8 mouse cellular contexts compared by ENCODE assay signal in genomic region chr11:36676446-36677284, GRCm38 (mm10).
DNase-seq lines count a peak whose midpoint lies in the region; ATAC-seq and TF ChIP-seq lines count a peak whose summit lies in the region.

No protein-coding gene starts in this region.

- H3K4me3 ChIP-seq in lung, embryonic 16.5 days (ENCODE audit: low read length), result 0 out of 2 replicates have a peak overlapping the region, but pooled peaks have one; percentile 35
- H3K4me3 ChIP-seq in lung, adult 2 months (replicated peaks; ENCODE audit: extremely low read depth, low read depth, low read length), result no peak overlapping the region
- H3K4me3 ChIP-seq in intestine, postnatal 0 days (ENCODE audit: low read depth, low read length), result peak overlapping the region; percentile 38; the same call in 1 of the 2 replicates
- H3K4me3 ChIP-seq in stomach, embryonic 15.5 days (replicated peaks), result peak overlapping the region; percentile 38; the same call in 1 of the 2 replicates

- H3K4me1 ChIP-seq in lung, embryonic 16.5 days (replicated peaks; ENCODE audit: control insufficient read depth, insufficient read depth, low read length), result no peaks in the 10 kb centered on the region
- H3K4me1 ChIP-seq in lung, adult 2 months (ENCODE audit: control insufficient read depth, insufficient read depth, low read length), result no peaks in the 10 kb centered on the region
- H3K4me1 ChIP-seq in intestine, postnatal 0 days (replicated peaks; ENCODE audit: control insufficient read depth, insufficient read depth, low read length), result no peaks in the 10 kb centered on the region
- H3K4me1 ChIP-seq in stomach, embryonic 15.5 days, result no peaks in the 10 kb centered on the region

- TF ChIP-seq CTCF in lung, adult 2 months (IDR thresholded peaks at IDR 0.05; ENCODE audit: insufficient read depth, low read length), result no peak
- TF ChIP-seq CTCF in intestine, postnatal 0 days (IDR thresholded peaks at IDR 0.05; ENCODE audit: low read depth), result no peak

- WGBS in lung, embryonic 16.5 days, result 40% methylated on average over 16 of the region's 16 CpGs
- 47% methylated on average over 16 of the region's 16 CpGs for WGBS in lung, adult 2 months
- 37% methylated on average over 16 of the region's 16 CpGs for WGBS in intestine, postnatal 0 days
- WGBS in stomach, embryonic 15.5 days, result 42% methylated on average over 16 of the region's 16 CpGs

- no peak overlapping the region for H3K9ac ChIP-seq in lung, embryonic 16.5 days (ENCODE audit: low read length)
- H3K9ac ChIP-seq in intestine, postnatal 0 days (ENCODE audit: low read depth, low read length), result no peak overlapping the region
- no peak overlapping the region for H3K9ac ChIP-seq in stomach, embryonic 15.5 days

- H3K36me3 ChIP-seq in lung, embryonic 16.5 days (ENCODE audit: control insufficient read depth, insufficient read depth, low read length), result no peaks in the 10 kb centered on the region
- no peaks in the 10 kb centered on the region for H3K36me3 ChIP-seq in intestine, postnatal 0 days (ENCODE audit: control insufficient read depth, insufficient read depth)
- no peaks in the 10 kb centered on the region for H3K36me3 ChIP-seq in stomach, embryonic 15.5 days

- H3K4me2 ChIP-seq in lung, embryonic 16.5 days (ENCODE audit: low read depth, low read length), result peak overlapping the region; percentile 50
- H3K4me2 ChIP-seq in intestine, postnatal 0 days (replicated peaks; ENCODE audit: low read depth), result peak overlapping the region; percentile 64
- H3K4me2 ChIP-seq in stomach, embryonic 15.5 days, result peak overlapping the region; percentile 63

- DNase-seq in cerebellum, adult 9-11 months, result peak; percentile 12
- DNase-seq in cerebellum, adult 11-12 months, result no peak
- no peak for DNase-seq in lung, adult 2 months
- DNase-seq in testis, postnatal 14 days (ENCODE audit: low spot score), result no peak
- DNase-seq in layer of hippocampus, postnatal 14 days (ENCODE audit: low spot score in 2 of 2), result no peak

- H3K27me3 ChIP-seq in lung, embryonic 16.5 days (ENCODE audit: control insufficient read depth, insufficient read depth, low read depth, low read length), result peaks cover 10% of the 10 kb centered on the region
- no peaks in the 10 kb centered on the region for H3K27me3 ChIP-seq in intestine, postnatal 0 days (replicated peaks; ENCODE audit: control insufficient read depth, insufficient read depth, low read length)
- H3K27me3 ChIP-seq in stomach, embryonic 15.5 days (replicated peaks), result 0 out of 2 replicates have a peak, but pooled peaks cover 4% of the 10 kb centered on the region

- H3K27ac ChIP-seq in lung, embryonic 16.5 days (ENCODE audit: low read length), result no peak overlapping the region
- no peak overlapping the region for H3K27ac ChIP-seq in intestine, postnatal 0 days (ENCODE audit: low read depth, low read length)
- H3K27ac ChIP-seq in stomach, embryonic 15.5 days, result no peak overlapping the region

- TF ChIP-seq POLR2A in lung, adult 2 months (IDR thresholded peaks at IDR 0.05; ENCODE audit: borderline replicate concordance, extremely low read depth, low read depth, low read length), result no peak

- H3K9me3 ChIP-seq in lung, embryonic 16.5 days (ENCODE audit: control insufficient read depth, low read length), result no peaks in the 10 kb centered on the region
- no peaks in the 10 kb centered on the region for H3K9me3 ChIP-seq in intestine, postnatal 0 days (ENCODE audit: control insufficient read depth)
- no peaks in the 10 kb centered on the region for H3K9me3 ChIP-seq in stomach, embryonic 15.5 days

- ATAC-seq in lung, embryonic 16.5 days (ENCODE audit: low read depth), result no peak
- ATAC-seq in intestine, postnatal 0 days, result no peak
- ATAC-seq in stomach, embryonic 15.5 days (ENCODE audit: insufficient read depth, low FRiP score, low read depth), result no peak
